Mouse (Mus musculus) left cerebral cortex, adult 9 months (tissue): Measurements from ENCODE around the gene Mmp24.
A peak's percentile ranks its signal among the peaks of the same experiment; 100 is the strongest.

Source experiments
- DNase-seq, 2 experiments: peaks; one replicate each; pipeline ENCODE4 v3.0.0; 2022; ENCODE audit warnings: low spot score in 2 of 2

Gene Mmp24

DNA sequence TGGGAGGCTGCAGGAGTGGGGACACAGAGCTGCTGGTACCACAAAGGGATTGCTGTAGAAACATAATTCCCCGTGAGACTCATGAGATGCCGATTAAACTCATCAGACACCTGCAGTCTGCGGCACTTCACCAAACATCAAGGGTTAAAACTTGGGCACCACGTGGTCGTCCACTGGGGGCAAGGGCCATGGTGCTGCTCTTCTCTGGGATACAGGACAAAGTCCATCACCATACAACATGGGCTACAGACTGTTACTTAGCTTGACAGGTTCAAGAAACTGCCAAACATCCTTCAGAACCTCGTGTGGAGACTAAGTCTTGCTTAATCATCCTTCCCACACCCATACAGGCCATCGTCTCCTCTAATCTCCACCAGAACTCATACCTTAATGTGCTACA, 85.0 kb downstream of the Mmp24 start:
- no peak for DNase-seq

DNA sequence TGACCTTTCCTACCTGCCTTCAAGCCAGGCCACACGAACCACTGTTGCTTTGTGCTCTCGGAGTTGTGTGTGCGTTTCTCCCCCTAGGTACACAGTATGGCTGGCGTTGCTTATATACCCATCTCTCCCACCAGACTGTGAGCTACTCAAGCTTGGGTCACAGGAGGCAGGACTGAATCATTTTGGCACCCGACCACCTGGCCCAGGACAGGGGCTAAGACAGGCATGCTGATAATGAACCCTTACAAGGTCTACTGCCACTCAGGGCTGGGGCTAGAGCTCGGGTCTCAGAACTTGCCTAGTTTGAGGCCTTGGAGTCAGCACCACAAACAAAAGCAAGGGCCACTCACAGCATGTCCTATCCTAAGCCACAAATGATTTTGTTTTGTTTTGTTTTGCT, 86.4 kb downstream of the Mmp24 start:
- no peak for DNase-seq

DNA sequence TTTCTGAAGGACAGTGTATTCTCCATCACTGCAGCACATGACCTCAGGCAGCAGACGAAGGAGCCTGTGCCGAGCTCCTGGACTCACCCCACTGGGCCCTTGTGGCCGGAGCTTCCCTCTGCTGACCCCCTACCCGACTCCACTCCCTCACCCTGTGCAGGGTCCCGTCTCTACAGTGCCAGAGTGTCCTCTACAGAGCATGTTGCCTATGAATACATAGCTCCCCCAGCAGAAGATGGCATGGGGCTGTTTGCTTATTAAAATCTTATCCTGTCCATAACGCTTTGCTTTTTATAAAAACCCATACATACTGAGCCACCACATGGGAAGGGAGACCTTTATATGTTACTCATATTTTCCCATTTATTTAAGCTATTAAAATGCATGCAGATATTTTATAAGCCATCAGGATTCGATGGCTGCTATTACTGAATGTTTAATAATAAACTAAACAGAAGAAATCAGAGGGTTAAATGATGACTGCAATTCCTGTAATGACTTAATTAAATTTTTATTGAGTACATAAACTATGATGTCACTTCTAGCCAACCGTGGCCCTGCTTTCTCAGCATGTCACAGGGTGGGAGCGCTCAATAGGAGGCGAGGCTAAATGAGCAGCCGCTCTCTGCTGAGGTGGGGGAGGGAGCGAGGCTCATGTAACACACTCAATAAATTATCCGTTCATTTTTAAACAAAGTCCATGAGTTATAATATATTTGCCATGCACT, 87.6 kb downstream of the Mmp24 start:
- DNase-seq: peak in 1 of 2 experiments; percentile 8

DNA sequence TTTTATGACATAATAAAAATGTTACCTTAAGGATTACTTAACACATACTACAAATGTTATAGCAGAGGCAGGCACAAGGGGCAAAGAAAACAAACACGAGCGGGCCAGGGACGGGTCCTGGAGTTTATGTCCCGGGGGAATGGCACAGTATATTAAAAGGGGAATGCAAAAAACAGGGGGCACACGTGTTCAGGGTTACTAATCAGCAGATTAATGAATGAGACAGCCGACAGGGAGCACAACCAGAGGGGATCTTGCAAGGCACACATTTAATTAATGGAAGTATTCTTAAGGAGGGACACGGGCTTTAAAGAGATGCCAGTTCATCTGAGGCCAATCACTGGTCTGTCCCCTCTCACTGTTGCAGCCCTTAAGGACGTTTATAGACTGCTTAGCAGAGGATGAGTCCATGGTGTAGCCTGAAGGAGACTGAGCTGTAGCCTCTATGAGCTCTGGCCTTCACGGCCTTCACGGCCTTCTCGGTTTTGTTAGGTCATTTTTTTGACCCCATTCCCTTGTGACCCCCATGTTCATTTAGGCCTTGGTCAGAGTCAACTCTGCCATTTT, 88.2 kb downstream of the Mmp24 start:
- no peak for DNase-seq
